Mouse (Mus musculus): ENCODE data around the gene Cdk5.

- TF ChIP-seq POLR2A (IDR thresholded peaks at IDR 0.05; ENCODE audit: control insufficient read depth, low read depth, low read length) (no peak), CTCF (IDR thresholded peaks at IDR 0.05; ENCODE audit: control insufficient read depth, insufficient read depth, insufficient replicate concordance, low read depth, low read length) (no peak)
Observed at GRCm38 (mm10) chr5:24427981-24428402, 4.7 kb upstream of the Cdk5 start.

All from testis, adult 2 months (tissue).